Mouse (Mus musculus): ENCODE measurements at regions not wholly inside any gene's neighbourhood (a gene's known extent, or its start where the extent isn't known, plus 50 kb on each side); places are given as distances from the start of the nearest gene placed in this dataset.

DNA sequence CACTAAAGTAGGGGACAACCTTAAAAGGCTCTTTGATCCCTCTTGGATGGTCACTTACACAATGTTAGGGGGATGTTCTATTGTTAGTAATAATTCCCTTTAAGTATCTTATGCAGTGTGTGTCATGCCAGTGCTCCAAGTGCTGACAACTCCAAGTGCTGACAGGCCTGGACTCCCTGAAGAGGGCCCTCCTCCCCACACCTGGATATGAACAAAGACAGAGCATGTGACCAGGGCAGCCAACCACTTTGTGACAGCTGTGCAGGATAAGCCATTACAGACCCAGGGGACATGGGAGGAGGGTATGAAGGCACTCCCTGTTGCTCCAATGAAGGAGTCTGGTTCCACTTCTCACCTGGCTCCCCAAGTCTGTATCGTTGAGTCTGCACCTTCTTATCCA lies 224.7 kb downstream of the Adamts15 start:
- no peaks in the 10 kb centered on the region for H3K36me3 ChIP-seq (ENCODE audit: control insufficient read depth, insufficient read depth, low read length)
- H3K27me3 ChIP-seq (ENCODE audit: control insufficient read depth, insufficient read depth, low read length) = no peaks in the 10 kb centered on the region
- H3K4me3 ChIP-seq (ENCODE audit: insufficient read depth, low read depth, low read length) = no peak overlapping the region
- no peak for DNase-seq (ENCODE audit: extremely low read depth, low read depth, low spot score)
- no peak overlapping the region for H3K27ac ChIP-seq (replicated peaks; ENCODE audit: insufficient read depth, low read depth, low read length)
- no peaks in the 10 kb centered on the region for H3K79me2 ChIP-seq (ENCODE audit: control insufficient read depth, insufficient read depth, low read length)
- no peak overlapping the region for H3K9ac ChIP-seq (ENCODE audit: low read depth, low read length)
- 87% methylated on average over 1 of the region's 1 CpGs for WGBS
- no peak for TF ChIP-seq POLR2A (IDR thresholded peaks at IDR 0.05; ENCODE audit: extremely low read depth, insufficient read depth, low read length)
- no peak for TF ChIP-seq CTCF (IDR thresholded peaks at IDR 0.05; ENCODE audit: low read depth, low read length)
- no peaks in the 10 kb centered on the region for H3K4me1 ChIP-seq (ENCODE audit: control insufficient read depth, insufficient read depth, low read length)

DNA sequence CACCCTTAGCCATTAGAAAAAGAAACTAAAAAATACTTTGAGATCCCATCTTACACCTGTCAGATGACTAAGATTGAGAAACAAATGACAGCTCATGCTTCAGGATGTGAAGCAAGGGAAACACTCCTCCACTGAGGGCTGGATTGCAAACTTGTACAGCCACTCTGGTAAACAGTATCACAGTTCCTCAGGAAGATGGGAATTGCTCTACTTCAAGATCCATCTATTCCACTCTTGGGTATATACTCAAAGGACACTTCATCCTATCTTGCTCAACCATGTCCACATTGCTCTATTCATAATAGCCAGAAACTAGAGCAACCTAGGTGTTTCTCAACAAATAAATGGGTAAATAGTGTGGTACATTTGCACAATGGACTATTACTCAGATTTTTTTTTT lies 241.2 kb downstream of the Snx19 start:
- Histone ChIP-seq H3K4me3 (ENCODE audit: insufficient read depth, low read depth, low read length) (no peak overlapping the region), H3K79me2 (ENCODE audit: control insufficient read depth, insufficient read depth, low read length) (no peaks in the 10 kb centered on the region), H3K36me3 (ENCODE audit: control insufficient read depth, insufficient read depth, low read length) (no peaks in the 10 kb centered on the region), H3K27ac (replicated peaks; ENCODE audit: insufficient read depth, low read depth, low read length) (no peak overlapping the region), H3K4me1 (ENCODE audit: control insufficient read depth, insufficient read depth, low read length) (no peaks in the 10 kb centered on the region), H3K9ac (ENCODE audit: low read depth, low read length) (no peak overlapping the region), H3K27me3 (ENCODE audit: control insufficient read depth, insufficient read depth, low read length) (no peaks in the 10 kb centered on the region)
- no peak for DNase-seq (ENCODE audit: extremely low read depth, low read depth, low spot score)
- TF ChIP-seq CTCF (IDR thresholded peaks at IDR 0.05; ENCODE audit: low read depth, low read length) (no peak), POLR2A (IDR thresholded peaks at IDR 0.05; ENCODE audit: extremely low read depth, insufficient read depth, low read length) (no peak)

DNA sequence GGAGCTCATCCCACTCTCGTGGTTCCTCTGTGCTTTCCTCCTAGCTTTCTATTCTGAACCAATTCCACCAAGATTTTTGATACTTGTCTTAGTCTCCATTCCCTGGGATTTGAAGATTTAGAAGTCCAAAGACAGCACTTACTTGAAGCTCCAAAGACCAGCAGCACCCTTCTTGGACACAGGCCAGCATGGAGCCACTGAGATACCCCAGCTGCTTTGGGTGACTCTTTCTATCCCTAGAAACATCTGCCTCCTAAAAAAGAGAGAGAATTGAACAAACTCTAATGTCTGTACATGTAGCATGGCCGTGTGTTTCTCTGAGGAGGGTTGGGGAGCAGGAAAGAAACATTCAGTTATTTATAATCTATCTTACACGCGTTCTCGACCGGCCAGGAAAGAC lies 235.5 kb downstream of the Snx19 start:
- no peak for DNase-seq (ENCODE audit: extremely low read depth, low read depth, low spot score)
- no peaks in the 10 kb centered on the region for H3K27me3 ChIP-seq (ENCODE audit: control insufficient read depth, insufficient read depth, low read length)
- H3K79me2 ChIP-seq (ENCODE audit: control insufficient read depth, insufficient read depth, low read length) = no peaks in the 10 kb centered on the region
- no peaks in the 10 kb centered on the region for H3K36me3 ChIP-seq (ENCODE audit: control insufficient read depth, insufficient read depth, low read length)
- 86% methylated on average over 6 of the region's 6 CpGs for WGBS
- no peak overlapping the region for H3K27ac ChIP-seq (replicated peaks; ENCODE audit: insufficient read depth, low read depth, low read length)
- TF ChIP-seq CTCF (IDR thresholded peaks at IDR 0.05; ENCODE audit: low read depth, low read length) = no peak
- TF ChIP-seq POLR2A (IDR thresholded peaks at IDR 0.05; ENCODE audit: extremely low read depth, insufficient read depth, low read length) = no peak
- no peak overlapping the region for H3K4me3 ChIP-seq (ENCODE audit: insufficient read depth, low read depth, low read length)
- no peak overlapping the region for H3K9ac ChIP-seq (ENCODE audit: low read depth, low read length)
- H3K4me1 ChIP-seq (ENCODE audit: control insufficient read depth, insufficient read depth, low read length) = no peaks in the 10 kb centered on the region

DNA sequence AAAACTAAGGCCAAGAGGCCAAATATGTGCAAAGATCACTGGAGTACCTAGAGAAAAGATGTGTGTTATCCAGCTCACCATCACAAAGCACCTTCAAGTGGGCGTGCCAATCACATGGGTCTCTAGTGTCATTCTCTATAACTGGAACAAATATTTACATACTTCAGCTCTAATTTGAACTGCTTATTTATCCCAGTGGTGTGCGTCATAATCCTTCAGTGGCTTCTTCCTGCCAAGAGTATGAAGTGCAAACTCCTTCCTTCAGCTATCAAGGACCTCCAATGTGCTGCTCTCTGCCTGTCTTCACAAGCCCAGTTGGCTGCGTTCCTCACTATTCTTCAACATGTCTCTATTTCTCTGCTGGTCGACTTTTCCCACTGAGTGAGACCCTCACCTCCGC lies 227.1 kb downstream of the Snx19 start:
- TF ChIP-seq CTCF (IDR thresholded peaks at IDR 0.05; ENCODE audit: low read depth, low read length) (no peak), POLR2A (IDR thresholded peaks at IDR 0.05; ENCODE audit: extremely low read depth, insufficient read depth, low read length) (no peak)
- Histone ChIP-seq H3K36me3 (ENCODE audit: control insufficient read depth, insufficient read depth, low read length) (no peaks in the 10 kb centered on the region), H3K4me3 (ENCODE audit: insufficient read depth, low read depth, low read length) (no peak overlapping the region), H3K4me1 (ENCODE audit: control insufficient read depth, insufficient read depth, low read length) (no peaks in the 10 kb centered on the region), H3K79me2 (ENCODE audit: control insufficient read depth, insufficient read depth, low read length) (no peaks in the 10 kb centered on the region), H3K9ac (ENCODE audit: low read depth, low read length) (no peak overlapping the region), H3K27ac (replicated peaks; ENCODE audit: insufficient read depth, low read depth, low read length) (no peak overlapping the region), H3K27me3 (ENCODE audit: control insufficient read depth, insufficient read depth, low read length) (no peaks in the 10 kb centered on the region)
- 80% methylated on average over 5 of the region's 5 CpGs for whole genome bisulfite sequencing
- DNase-seq (ENCODE audit: extremely low read depth, low read depth, low spot score) = peak; percentile 8

- H3K79me2 ChIP-seq (ENCODE audit: control insufficient read depth, insufficient read depth, low read length) = no peaks in the 10 kb centered on the region
- H3K27ac ChIP-seq (replicated peaks; ENCODE audit: insufficient read depth, low read depth, low read length) = no peak overlapping the region
- H3K9ac ChIP-seq (ENCODE audit: low read depth, low read length) = no peak overlapping the region
- H3K36me3 ChIP-seq (ENCODE audit: control insufficient read depth, insufficient read depth, low read length) = no peaks in the 10 kb centered on the region
- no peak for DNase-seq (ENCODE audit: extremely low read depth, low read depth, low spot score)
- TF ChIP-seq CTCF (IDR thresholded peaks at IDR 0.05; ENCODE audit: low read depth, low read length) = no peak
- TF ChIP-seq POLR2A (IDR thresholded peaks at IDR 0.05; ENCODE audit: extremely low read depth, insufficient read depth, low read length) = no peak
- H3K27me3 ChIP-seq (ENCODE audit: control insufficient read depth, insufficient read depth, low read length) = no peaks in the 10 kb centered on the region
- WGBS = 93% methylated on average over 3 of the region's 3 CpGs
- H3K4me1 ChIP-seq (ENCODE audit: control insufficient read depth, insufficient read depth, low read length) = no peaks in the 10 kb centered on the region
- no peak overlapping the region for H3K4me3 ChIP-seq (ENCODE audit: insufficient read depth, low read depth, low read length)
Measured at GRCm38 (mm10) chr9:30653210-30653609, 226.3 kb downstream of the Snx19 start.

GRCm38 (mm10) chr9:30649392-30650054 lies 222.6 kb downstream of the Snx19 start:
- no peak overlapping the region for H3K9ac ChIP-seq (ENCODE audit: low read depth, low read length)
- no peaks in the 10 kb centered on the region for H3K36me3 ChIP-seq (ENCODE audit: control insufficient read depth, insufficient read depth, low read length)
- no peak overlapping the region for H3K27ac ChIP-seq (replicated peaks; ENCODE audit: insufficient read depth, low read depth, low read length)
- no peak for DNase-seq (ENCODE audit: extremely low read depth, low read depth, low spot score)
- no peaks in the 10 kb centered on the region for H3K27me3 ChIP-seq (ENCODE audit: control insufficient read depth, insufficient read depth, low read length)
- no peaks in the 10 kb centered on the region for H3K79me2 ChIP-seq (ENCODE audit: control insufficient read depth, insufficient read depth, low read length)
- no peak for TF ChIP-seq CTCF (IDR thresholded peaks at IDR 0.05; ENCODE audit: low read depth, low read length)
- no peak overlapping the region for H3K4me3 ChIP-seq (ENCODE audit: insufficient read depth, low read depth, low read length)
- H3K4me1 ChIP-seq (ENCODE audit: control insufficient read depth, insufficient read depth, low read length) = no peaks in the 10 kb centered on the region
- 84% methylated on average over 13 of the region's 13 CpGs for whole genome bisulfite sequencing

Measured in liver, adult 2 months (tissue).